Comparison of ENCODE assay signal across 15 mouse cellular contexts in the genomic region with DNA sequence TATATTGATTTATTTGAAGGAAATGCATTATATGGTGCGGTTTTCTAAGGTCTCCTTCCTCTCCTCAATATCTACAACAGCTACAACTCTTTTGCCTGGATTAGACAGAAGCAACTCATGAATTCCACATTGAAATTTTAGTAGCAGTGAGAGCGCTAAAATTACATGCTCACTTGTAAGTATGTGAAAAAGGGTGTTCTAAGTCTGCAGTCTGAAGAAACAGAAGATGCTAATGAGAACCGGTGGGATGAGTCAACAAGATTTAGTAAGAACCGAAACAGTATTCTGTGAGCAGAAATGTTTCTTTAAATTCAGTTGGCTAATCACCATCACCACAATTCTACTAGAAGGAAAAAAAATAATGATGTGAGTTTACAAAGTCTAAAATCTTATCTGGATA. TPM values are rescaled to one million over a fixed set of nuclear protein-coding genes. Genes with fewer than 3 reads are reported as not detected.
DNase-seq lines count a peak whose midpoint lies in the region.
"Had no signal": no experiment of that assay in that cellular context is flagged by ENCODE, and none has a peak within 500 bp of the region (broad histone marks: within the 10 kb centered on the region; RNA-seq: fewer than 3 reads in every experiment).

No protein-coding gene starts in this region.

- peak; percentile 4 for DNase-seq in left cerebral cortex, adult 11 months (ENCODE audit: low spot score)
- no peak for DNase-seq in left cerebral cortex, adult 8-10 months (ENCODE audit: low spot score in 2 of 2)
- DNase-seq in brain, adult 2 months (ENCODE audit: low read depth, low spot score) = peak; percentile 72
- DNase-seq in telencephalon, adult 2 months (ENCODE audit: low read depth, low spot score) = peak; percentile 56
- no peak for DNase-seq in ovary, postnatal 14 days (ENCODE audit: low spot score)
- DNase-seq: adrenal gland, adult 2 months; adrenal gland, postnatal 10 days; adrenal gland, postnatal 25 days; cerebellum, adult 11-12 months; cerebellum, adult 2 months; cerebellum, adult 9-10 months; cerebellum, postnatal 10 days; cerebellum, postnatal 25 days; forebrain, postnatal 0 days had no signal

RNA-seq across cellular contexts. Expression of a gene that starts 34.9 kb away (rescaled TPM):
- under 1 TPM; 0.14 to 0.70 (median 0.30) TPM for total RNA-seq in left cerebral cortex, adult 8-10 months (2022)
- total RNA-seq: MEL had no signal

Comparison
In these comparisons a context has a peak if more than half of its experiments do, and no peak if none do; other contexts are left out.
1. DNase-seq: peak in left cerebral cortex, adult 11 months (single experiment), brain, adult 2 months (single experiment) and telencephalon, adult 2 months (single experiment); none in left cerebral cortex, adult 8-10 months (0 of 2) and ovary, postnatal 14 days (single experiment).